Mouse (Mus musculus) midbrain, embryonic 14.5 days (tissue): ENCODE measurements at regions not wholly inside any gene's neighbourhood (a gene's known extent, or its start where the extent isn't known, plus 50 kb on each side); places are given as distances from the start of the nearest gene placed in this dataset.

Source experiments
- ATAC-seq: fragments of 200-750 bp; cut with Nextera tagmentation; 2 replicates; pipeline ENCODE4 v1.8.0; 2017; ENCODE audit warnings: moderate number of reproducible peaks, moderate library complexity; ENCODE audit not compliant: low FRiP score, low TSS enrichment
- DNase-seq: peaks from one replicate; pipeline ENCODE4 v3.0.0-alpha.2; 2015
- H3K27ac ChIP-seq: fragments of 300-500 bp; sonication (generic); replicated peaks from 2 replicates; pipeline ENCODE4 v1.5.1; 2014; ENCODE audit warnings: mild to moderate bottlenecking, low read depth, low read length, moderate library complexity
- H3K27me3 ChIP-seq: fragments of 300-500 bp; sonication (generic); 2 replicates; pipeline ENCODE4 v1.6.1; 2014; ENCODE audit warnings: low read length, control low read depth, mixed read lengths; ENCODE audit not compliant: control insufficient read depth, insufficient read depth
- H3K36me3 ChIP-seq: fragments of 300-500 bp; sonication (generic); 2 replicates; pipeline ENCODE4 v1.6.1; 2014; ENCODE audit warnings: low read length, control low read depth; ENCODE audit not compliant: control insufficient read depth, insufficient read depth
- H3K4me1 ChIP-seq: fragments of 300-500 bp; sonication (generic); 2 replicates; pipeline ENCODE4 v1.6.1; 2014; ENCODE audit warnings: mild to moderate bottlenecking, antibody characterized with exemption, low read length, control low read depth; ENCODE audit not compliant: control insufficient read depth, insufficient read depth
- H3K4me2 ChIP-seq: fragments of 300-500 bp; sonication (generic); 2 replicates; pipeline ENCODE4 v1.6.1; 2014; ENCODE audit warnings: mild to moderate bottlenecking, low read length, moderate library complexity
- H3K4me3 ChIP-seq: fragments of 300-500 bp; sonication (generic); replicated peaks from 2 replicates; pipeline ENCODE4 v1.5.1; 2014; ENCODE audit warnings: low read depth, low read length
- H3K9ac ChIP-seq: fragments of 300-500 bp; sonication (generic); replicated peaks from 2 replicates; pipeline ENCODE4 v1.6.1; 2014; ENCODE audit warnings: mild to moderate bottlenecking, low read length, moderate library complexity
- H3K9me3 ChIP-seq: fragments of 300-500 bp; sonication (generic); 2 replicates; pipeline ENCODE4 v1.6.1; 2016; ENCODE audit warnings: low read length, control low read depth, mixed read lengths; ENCODE audit not compliant: control insufficient read depth
- WGBS: fragments of 180-500 bp; shearing (Covaris S2); extraction: QIAGEN DNeasy Blood & Tissue Kit; methylation state at CpG from one replicate; pipeline ENCODE4 v1.1.7; 2014; 5-methylcytosine and 5-hydroxymethylcytosine counted together

DNA sequence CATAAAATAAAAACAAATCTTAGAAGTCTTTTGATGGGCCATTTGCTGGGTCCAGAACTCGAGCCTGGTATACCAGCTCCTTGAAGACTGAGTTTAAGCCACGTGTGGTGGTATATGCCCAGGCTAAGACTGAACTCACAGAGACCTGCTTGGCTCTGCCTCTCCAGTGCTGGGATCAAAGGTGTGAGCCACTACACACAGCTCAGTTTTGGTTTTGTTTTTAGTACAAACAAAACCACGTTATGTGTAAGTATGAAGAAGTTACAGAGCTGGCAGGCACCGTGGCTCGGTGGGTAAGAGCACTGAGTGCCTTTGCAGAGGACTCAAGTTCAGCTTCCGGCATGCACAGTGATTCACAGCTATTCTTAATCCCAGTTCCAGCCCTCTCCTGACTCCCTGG lies 75.6 kb downstream of the Wdr5 start:
- Histone ChIP-seq H3K4me1 (no peaks in the 10 kb centered on the region), H3K4me3 (no peak overlapping the region), H3K27ac (no peak overlapping the region), H3K36me3 (no peaks in the 10 kb centered on the region), H3K27me3 (no peaks in the 10 kb centered on the region), H3K4me2 (no peak overlapping the region), H3K9ac (no peak overlapping the region), H3K9me3 (no peaks in the 10 kb centered on the region)
- WGBS = 85% methylated on average over 6 of the region's 6 CpGs
- DNase-seq = no peak
- no peak for ATAC-seq

DNA sequence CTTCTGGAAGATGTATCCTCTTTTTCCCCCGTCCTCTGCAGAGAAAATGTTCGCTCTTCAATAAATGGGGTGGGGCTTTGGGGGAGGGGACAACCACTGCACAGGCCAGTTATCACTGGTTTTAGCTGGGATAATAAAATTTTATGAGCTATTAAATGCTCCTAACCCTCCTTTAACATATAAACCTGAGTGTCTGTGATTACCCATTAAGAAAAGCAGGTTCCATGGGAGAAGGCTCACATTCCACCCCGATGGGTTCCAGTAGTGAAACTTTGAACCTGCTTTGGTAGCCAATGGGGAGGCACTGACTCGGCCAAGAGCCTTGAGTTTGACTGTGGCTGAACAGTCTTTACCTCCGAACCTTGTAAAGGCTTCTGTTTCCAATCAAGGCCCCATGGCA lies 76.7 kb downstream of the Wdr5 start:
- WGBS = 84% methylated on average over 5 of the region's 5 CpGs
- Histone ChIP-seq H3K4me1 (no peaks in the 10 kb centered on the region), H3K9ac (no peak overlapping the region), H3K36me3 (no peaks in the 10 kb centered on the region), H3K4me3 (no peak overlapping the region), H3K27me3 (no peaks in the 10 kb centered on the region), H3K9me3 (no peaks in the 10 kb centered on the region), H3K27ac (no peak overlapping the region), H3K4me2 (no peak overlapping the region)
- ATAC-seq = no peak
- no peak for DNase-seq

DNA sequence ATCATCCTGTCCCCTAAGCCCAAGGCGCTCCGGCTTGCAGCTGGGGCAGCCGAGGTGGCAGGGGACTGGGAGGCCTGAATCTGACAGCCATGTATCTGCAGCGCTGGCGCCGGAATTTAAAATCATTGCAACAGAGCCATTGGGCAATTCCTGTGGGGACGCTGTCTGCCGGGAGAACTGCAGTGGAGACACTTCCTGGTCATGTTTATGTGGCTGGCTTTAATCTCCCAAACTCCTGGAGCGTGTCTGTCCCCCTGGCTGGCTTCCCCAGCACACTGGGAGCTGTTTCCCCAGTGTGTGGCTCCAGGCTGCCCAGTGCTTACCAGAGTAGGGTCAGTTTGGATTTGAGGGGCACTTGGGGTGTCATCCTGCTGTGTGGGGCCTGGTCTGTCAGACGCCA lies 78.4 kb downstream of the Wdr5 start:
- ATAC-seq (no peak), DNase-seq (peak; percentile 25)
- H3K9me3 ChIP-seq = no peaks in the 10 kb centered on the region
- H3K9ac ChIP-seq = no peak overlapping the region
- H3K27ac ChIP-seq = no peak overlapping the region
- no peaks in the 10 kb centered on the region for H3K27me3 ChIP-seq
- 37% methylated on average over 10 of the region's 10 CpGs for WGBS
- no peak overlapping the region for H3K4me3 ChIP-seq
- no peaks in the 10 kb centered on the region for H3K4me1 ChIP-seq
- H3K36me3 ChIP-seq = no peaks in the 10 kb centered on the region
- no peak overlapping the region for H3K4me2 ChIP-seq

DNA sequence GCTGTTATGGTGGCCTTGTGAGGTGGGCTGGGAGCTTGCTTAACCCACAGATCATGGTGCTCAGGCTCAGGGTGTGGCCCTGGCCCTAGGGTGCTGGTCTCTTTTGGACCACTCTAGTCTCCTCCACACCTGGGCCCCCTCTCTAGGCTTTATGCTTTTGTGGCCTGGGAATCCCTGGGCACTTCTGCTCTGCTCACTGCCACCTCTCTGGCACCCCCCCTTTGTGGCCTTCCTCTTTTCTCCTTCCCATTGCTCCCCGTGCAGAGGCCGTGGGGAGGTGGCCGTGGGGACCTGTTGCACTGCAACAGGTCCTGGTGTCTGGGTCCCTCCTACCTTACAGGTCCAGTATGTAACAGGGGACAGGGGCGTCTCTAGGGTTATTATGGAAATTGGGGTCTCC lies 80.3 kb downstream of the Wdr5 start:
- Histone ChIP-seq H3K4me2 (no peak overlapping the region), H3K27me3 (no peaks in the 10 kb centered on the region), H3K9me3 (no peaks in the 10 kb centered on the region), H3K9ac (no peak overlapping the region), H3K4me1 (no peaks in the 10 kb centered on the region), H3K36me3 (no peaks in the 10 kb centered on the region), H3K27ac (no peak overlapping the region), H3K4me3 (no peak overlapping the region)
- DNase-seq (no peak), ATAC-seq (no peak)
- WGBS = 86% methylated on average over 4 of the region's 4 CpGs

DNA sequence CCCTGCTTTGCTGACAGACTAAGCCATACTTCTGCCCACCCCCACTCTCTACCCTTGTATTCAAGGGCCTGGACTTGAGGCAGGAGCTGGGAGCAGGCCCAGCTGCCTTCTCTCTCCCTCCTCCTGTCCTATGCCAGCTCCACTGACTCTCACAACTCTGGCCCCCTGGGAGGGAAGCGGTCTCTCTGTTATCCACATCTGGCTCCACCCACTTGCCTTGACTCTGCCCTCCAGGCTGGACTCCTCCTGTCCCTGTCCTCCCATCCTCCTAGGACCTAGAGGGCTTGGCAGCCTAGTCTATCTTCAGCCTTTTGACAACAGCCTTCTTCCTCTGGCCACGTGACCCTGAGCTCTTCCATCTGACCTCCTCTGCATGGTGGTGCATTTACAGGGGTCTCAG lies 80.0 kb upstream of the Rxra start:
- WGBS = 40% methylated on average over 2 of the region's 2 CpGs
- H3K27me3 ChIP-seq = no peaks in the 10 kb centered on the region
- H3K4me3 ChIP-seq = no peak overlapping the region
- DNase-seq (no peak), ATAC-seq (no peak)
- no peak overlapping the region for H3K4me2 ChIP-seq
- H3K27ac ChIP-seq = no peak overlapping the region
- H3K36me3 ChIP-seq = no peaks in the 10 kb centered on the region
- H3K9ac ChIP-seq = no peak overlapping the region
- H3K4me1 ChIP-seq = no peaks in the 10 kb centered on the region
- no peaks in the 10 kb centered on the region for H3K9me3 ChIP-seq

DNA sequence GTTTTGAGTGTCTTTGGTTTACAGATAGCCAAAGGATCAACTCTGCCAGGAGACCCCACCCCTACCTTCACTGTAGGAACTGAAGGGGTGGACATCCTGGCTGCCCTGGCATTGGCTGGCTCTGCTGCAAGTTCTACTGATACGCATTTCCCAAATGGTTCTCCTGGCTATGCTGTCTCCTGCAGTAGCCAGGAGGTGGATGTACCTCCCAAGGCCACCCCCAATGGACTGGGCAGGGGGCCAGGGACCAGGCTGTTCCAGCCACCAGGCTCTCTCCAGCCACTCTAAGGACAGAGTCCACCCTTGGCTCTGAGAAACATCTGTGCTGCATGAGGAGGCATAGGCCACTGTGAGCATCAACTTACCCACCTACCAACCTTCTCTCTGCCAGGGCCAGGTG lies 79.3 kb upstream of the Rxra start:
- DNase-seq = no peak
- no peaks in the 10 kb centered on the region for H3K4me1 ChIP-seq
- no peaks in the 10 kb centered on the region for H3K27me3 ChIP-seq
- H3K4me2 ChIP-seq = no peak overlapping the region
- H3K9me3 ChIP-seq = no peaks in the 10 kb centered on the region
- ATAC-seq = no peak
- no peaks in the 10 kb centered on the region for H3K36me3 ChIP-seq
- H3K4me3 ChIP-seq = no peak overlapping the region
- H3K27ac ChIP-seq = no peak overlapping the region
- no peak overlapping the region for H3K9ac ChIP-seq
- 97% methylated on average over 1 of the region's 1 CpGs for WGBS

DNA sequence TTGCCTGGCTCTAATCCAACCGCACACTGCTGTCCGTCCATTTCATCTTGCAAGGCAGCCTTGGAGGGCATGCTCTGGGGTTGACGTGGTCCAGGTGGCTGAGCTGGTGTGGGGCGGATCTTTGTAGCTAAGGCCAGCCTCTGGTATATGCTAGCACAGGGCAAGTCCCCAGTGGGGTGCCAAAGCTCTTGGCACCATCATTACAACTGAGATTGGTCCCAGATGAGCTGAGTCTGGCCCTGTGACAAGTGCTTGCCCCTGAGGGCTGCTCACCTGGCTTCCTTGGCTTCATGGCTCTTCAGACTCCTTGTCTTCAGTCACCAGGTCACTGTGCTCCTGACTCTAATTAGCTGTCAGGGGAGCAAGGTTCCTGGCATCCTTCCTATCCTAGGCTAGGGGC lies 78.3 kb upstream of the Rxra start:
- ATAC-seq (no peak), DNase-seq (no peak)
- Histone ChIP-seq H3K4me2 (no peak overlapping the region), H3K27me3 (no peaks in the 10 kb centered on the region), H3K27ac (no peak overlapping the region), H3K36me3 (no peaks in the 10 kb centered on the region), H3K4me3 (no peak overlapping the region), H3K9me3 (no peaks in the 10 kb centered on the region), H3K9ac (no peak overlapping the region), H3K4me1 (no peaks in the 10 kb centered on the region)
- WGBS = 89% methylated on average over 4 of the region's 4 CpGs

DNA sequence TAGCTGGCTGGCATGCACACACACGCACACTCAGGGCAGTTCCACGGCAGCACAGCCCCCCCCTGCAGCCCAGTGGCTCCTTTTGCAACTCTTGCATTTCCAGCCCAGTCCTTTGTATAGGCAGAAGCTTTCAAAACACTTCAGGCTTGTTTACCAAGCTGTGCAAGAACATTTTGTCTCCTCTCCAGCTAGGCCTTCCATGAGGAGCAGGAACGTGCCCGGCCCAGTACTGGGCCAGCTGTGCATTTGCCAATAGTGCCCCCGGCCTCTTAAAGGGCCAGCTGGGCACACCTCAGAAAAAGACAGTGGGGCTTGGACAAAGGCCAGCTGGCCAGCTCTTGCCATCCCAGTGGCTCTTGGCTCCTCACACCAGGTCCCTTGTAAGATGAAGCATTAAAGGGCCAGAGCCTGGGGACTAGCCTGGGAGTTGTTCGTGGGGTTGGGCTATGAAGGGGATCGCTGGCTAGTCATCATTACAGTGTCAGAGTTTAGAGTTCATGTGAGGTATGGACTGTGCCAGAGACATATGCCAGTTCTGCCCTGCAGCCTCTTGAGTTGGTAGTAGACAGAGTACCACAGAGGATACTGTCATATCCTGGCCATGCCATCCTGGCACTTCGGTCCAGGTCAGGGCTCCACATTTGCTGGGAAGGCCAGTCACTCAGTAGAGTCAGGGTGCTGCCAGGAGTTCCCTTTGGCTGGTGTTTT lies 77.0 kb upstream of the Rxra start:
- H3K4me1 ChIP-seq = no peaks in the 10 kb centered on the region
- ATAC-seq (no peak), DNase-seq (peak; percentile 53)
- H3K9me3 ChIP-seq = no peaks in the 10 kb centered on the region
- H3K27ac ChIP-seq = no peak overlapping the region
- H3K9ac ChIP-seq = no peak overlapping the region
- H3K27me3 ChIP-seq = no peaks in the 10 kb centered on the region
- H3K4me3 ChIP-seq = no peak overlapping the region
- H3K4me2 ChIP-seq = no peak overlapping the region
- no peaks in the 10 kb centered on the region for H3K36me3 ChIP-seq
- 72% methylated on average over 8 of the region's 8 CpGs for WGBS

DNA sequence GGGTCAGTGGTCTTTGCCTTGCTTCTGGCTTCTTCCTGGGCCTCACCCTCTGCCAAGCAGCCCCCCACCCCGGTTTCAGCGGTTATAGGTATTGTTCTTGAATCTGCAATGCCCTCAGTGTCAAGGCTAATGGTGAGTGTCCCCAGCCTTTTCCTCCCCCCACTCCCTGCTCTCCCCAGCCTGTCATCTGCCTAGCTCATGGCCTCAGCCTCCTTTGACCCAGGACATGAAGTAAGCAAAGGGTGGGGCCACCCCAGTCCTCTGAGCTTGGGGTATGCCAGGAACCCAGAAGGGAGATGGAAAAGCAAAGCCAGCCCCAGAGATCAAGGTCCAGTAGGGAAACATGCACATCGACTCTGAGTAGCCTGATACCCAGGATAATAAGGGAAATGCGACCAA lies 76.5 kb upstream of the Rxra start:
- Histone ChIP-seq H3K4me2 (no peak overlapping the region), H3K9me3 (no peaks in the 10 kb centered on the region), H3K4me1 (no peaks in the 10 kb centered on the region), H3K27ac (no peak overlapping the region), H3K27me3 (no peaks in the 10 kb centered on the region), H3K36me3 (no peaks in the 10 kb centered on the region), H3K9ac (no peak overlapping the region), H3K4me3 (no peak overlapping the region)
- ATAC-seq (no peak), DNase-seq (no peak)
- 77% methylated on average over 4 of the region's 4 CpGs for WGBS
